Mouse (Mus musculus) midbrain, embryonic 14.5 days (tissue): ENCODE results near the gene 1700016D06Rik. TPM values are rescaled to one million over a fixed set of nuclear protein-coding genes. Genes with fewer than 3 reads are reported as not detected.
A peak's percentile ranks its signal among the peaks of the same experiment; 100 is the strongest.

Experiments used
- ATAC-seq: fragments of 200-750 bp; cut with Nextera tagmentation; 2 replicates; pipeline ENCODE4 v1.8.0; 2017; ENCODE audit warnings: moderate number of reproducible peaks, moderate library complexity; ENCODE audit not compliant: low FRiP score, low TSS enrichment
- DNase-seq: peaks from one replicate; pipeline ENCODE4 v3.0.0-alpha.2; 2015
- H3K27ac ChIP-seq: fragments of 300-500 bp; sonication (generic); replicated peaks from 2 replicates; pipeline ENCODE4 v1.5.1; 2014; ENCODE audit warnings: mild to moderate bottlenecking, low read depth, low read length, moderate library complexity
- H3K27me3 ChIP-seq: fragments of 300-500 bp; sonication (generic); 2 replicates; pipeline ENCODE4 v1.6.1; 2014; ENCODE audit warnings: low read length, control low read depth, mixed read lengths; ENCODE audit not compliant: control insufficient read depth, insufficient read depth
- H3K36me3 ChIP-seq: fragments of 300-500 bp; sonication (generic); 2 replicates; pipeline ENCODE4 v1.6.1; 2014; ENCODE audit warnings: low read length, control low read depth; ENCODE audit not compliant: control insufficient read depth, insufficient read depth
- H3K4me1 ChIP-seq: fragments of 300-500 bp; sonication (generic); 2 replicates; pipeline ENCODE4 v1.6.1; 2014; ENCODE audit warnings: mild to moderate bottlenecking, antibody characterized with exemption, low read length, control low read depth; ENCODE audit not compliant: control insufficient read depth, insufficient read depth
- H3K4me2 ChIP-seq: fragments of 300-500 bp; sonication (generic); 2 replicates; pipeline ENCODE4 v1.6.1; 2014; ENCODE audit warnings: mild to moderate bottlenecking, low read length, moderate library complexity
- H3K4me3 ChIP-seq: fragments of 300-500 bp; sonication (generic); replicated peaks from 2 replicates; pipeline ENCODE4 v1.5.1; 2014; ENCODE audit warnings: low read depth, low read length
- H3K9ac ChIP-seq: fragments of 300-500 bp; sonication (generic); replicated peaks from 2 replicates; pipeline ENCODE4 v1.6.1; 2014; ENCODE audit warnings: mild to moderate bottlenecking, low read length, moderate library complexity
- H3K9me3 ChIP-seq: fragments of 300-500 bp; sonication (generic); 2 replicates; pipeline ENCODE4 v1.6.1; 2016; ENCODE audit warnings: low read length, control low read depth, mixed read lengths; ENCODE audit not compliant: control insufficient read depth
- WGBS: fragments of 180-500 bp; shearing (Covaris S2); extraction: QIAGEN DNeasy Blood & Tissue Kit; methylation state at CpG from one replicate; pipeline ENCODE4 v1.1.7; 2014; 5-methylcytosine and 5-hydroxymethylcytosine counted together
- polyA plus RNA-seq: library from polyadenylated mRNA; unstranded; fragments of >200 nt; fragmentation: Nextera tagmentation; extraction: Ambion mirVana; gene quantifications from 2 replicates; pipeline ENCODE4 v1.2.1, GENCODE M21; 2014

The 1700016D06Rik gene
- not detected in 2 replicates for polyA plus RNA-seq

DNA sequence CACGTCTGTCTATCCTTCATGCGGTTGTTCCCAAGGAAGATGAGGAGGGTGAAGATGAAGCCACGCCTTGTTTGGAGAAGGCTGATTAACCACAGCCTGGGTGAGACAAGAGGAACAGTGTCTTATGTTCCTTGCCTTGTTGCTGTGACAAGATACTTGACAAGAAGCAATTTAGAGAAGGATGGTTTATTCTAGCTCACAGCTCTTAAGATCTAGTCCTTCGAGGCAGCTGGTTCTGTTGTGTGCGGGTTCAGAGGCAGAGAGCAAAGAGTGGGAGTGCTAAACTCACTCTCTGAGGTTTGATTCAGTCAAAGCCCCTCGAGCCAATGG lies at the start of gene 1700016D06Rik:
TSS of gene 1700016D06Rik (minus strand) at position 31 of the 330 bp plus-strand sequence.
- Histone ChIP-seq H3K27ac (no peak within 1 kb of the TSS), H3K9me3 (no peaks in the 10 kb centered on the region), H3K9ac (peak within 1 kb of the TSS; percentile 42; the same call in 1 of the 2 replicates), H3K4me2 (peak within 1 kb of the TSS; percentile 46), H3K36me3 (no peaks in the 10 kb centered on the region), H3K27me3 (peaks cover 5% of the 10 kb centered on the region; the same call in 1 of the 2 replicates), H3K4me1 (no peaks in the 10 kb centered on the region), H3K4me3 (0 out of 2 replicates have a peak within 1 kb of the TSS, but pooled peaks have one; percentile 13)
- WGBS, result 69% methylated on average over 6 of the region's 6 CpGs
- no peak for ATAC-seq
- no peak for DNase-seq

- ATAC-seq (no peak), DNase-seq (no peak)
- no peaks in the 10 kb centered on the region for H3K9me3 ChIP-seq
- H3K4me2 ChIP-seq, result no peak overlapping the region
- no peak overlapping the region for H3K9ac ChIP-seq
- H3K27ac ChIP-seq, result no peak overlapping the region
- H3K4me3 ChIP-seq, result no peak overlapping the region
- H3K27me3 ChIP-seq, result no peaks in the 10 kb centered on the region
- no peaks in the 10 kb centered on the region for H3K36me3 ChIP-seq
- 77% methylated on average over 6 of the region's 6 CpGs for WGBS
- H3K4me1 ChIP-seq, result no peaks in the 10 kb centered on the region
Observed at GRCm38 (mm10) chr8:11749472-11749871, 48.6 kb upstream of the 1700016D06Rik start.

GRCm38 (mm10) chr8:11746850-11747600 lies 46.2 kb upstream of the 1700016D06Rik start:
- no peak for ATAC-seq
- no peak overlapping the region for H3K9ac ChIP-seq

GRCm38 (mm10) chr8:11743580-11743979 lies 42.7 kb upstream of the 1700016D06Rik start:
- DNase-seq, result no peak
- H3K9ac ChIP-seq, result no peak overlapping the region
- no peak overlapping the region for H3K4me2 ChIP-seq
- no peaks in the 10 kb centered on the region for H3K9me3 ChIP-seq
- H3K4me3 ChIP-seq, result no peak overlapping the region
- no peaks in the 10 kb centered on the region for H3K4me1 ChIP-seq
- H3K27ac ChIP-seq, result no peak overlapping the region
- H3K27me3 ChIP-seq, result no peaks in the 10 kb centered on the region
- 86% methylated on average over 10 of the region's 10 CpGs for WGBS
- ATAC-seq, result no peak
- peaks cover 20% of the 10 kb centered on the region for H3K36me3 ChIP-seq

More at GRCm38 (mm10) chr8:11746850-11747600, 46.2 kb upstream of the 1700016D06Rik start:
- H3K4me3 ChIP-seq, result no peak overlapping the region
- no peaks in the 10 kb centered on the region for H3K4me1 ChIP-seq
- no peaks in the 10 kb centered on the region for H3K27me3 ChIP-seq
- no peak for DNase-seq
- 93% methylated on average over 11 of the region's 11 CpGs for WGBS
- no peak overlapping the region for H3K4me2 ChIP-seq
- H3K27ac ChIP-seq, result no peak overlapping the region
- H3K36me3 ChIP-seq, result no peaks in the 10 kb centered on the region
- no peaks in the 10 kb centered on the region for H3K9me3 ChIP-seq

DNA sequence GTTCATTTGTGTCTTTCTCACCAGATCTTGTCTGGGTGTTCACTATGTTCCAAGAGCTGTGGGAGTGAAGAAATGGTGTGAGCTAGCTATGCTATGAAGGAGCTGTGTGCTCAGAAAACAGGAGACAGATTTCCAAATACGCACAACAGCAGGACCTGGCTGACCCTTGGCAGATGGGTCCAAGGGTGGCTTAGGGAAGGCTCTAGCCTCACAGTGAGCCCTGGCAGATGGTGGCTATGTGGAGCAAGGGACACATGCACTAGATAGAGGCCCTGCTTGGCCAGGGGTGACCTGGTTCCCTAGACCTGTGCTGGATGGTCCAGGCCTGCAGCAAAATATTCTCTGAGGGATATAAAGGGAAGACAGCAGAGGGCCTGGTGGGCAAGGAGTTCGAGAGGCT lies 40.0 kb upstream of the 1700016D06Rik start:
- Histone ChIP-seq H3K27me3 (no peaks in the 10 kb centered on the region), H3K4me1 (no peaks in the 10 kb centered on the region), H3K4me3 (no peak overlapping the region), H3K9ac (no peak overlapping the region), H3K4me2 (no peak overlapping the region), H3K9me3 (no peaks in the 10 kb centered on the region), H3K27ac (no peak overlapping the region), H3K36me3 (peaks cover 39% of the 10 kb centered on the region)
- WGBS, result 94% methylated on average over 2 of the region's 2 CpGs
- ATAC-seq (no peak), DNase-seq (no peak)

DNA sequence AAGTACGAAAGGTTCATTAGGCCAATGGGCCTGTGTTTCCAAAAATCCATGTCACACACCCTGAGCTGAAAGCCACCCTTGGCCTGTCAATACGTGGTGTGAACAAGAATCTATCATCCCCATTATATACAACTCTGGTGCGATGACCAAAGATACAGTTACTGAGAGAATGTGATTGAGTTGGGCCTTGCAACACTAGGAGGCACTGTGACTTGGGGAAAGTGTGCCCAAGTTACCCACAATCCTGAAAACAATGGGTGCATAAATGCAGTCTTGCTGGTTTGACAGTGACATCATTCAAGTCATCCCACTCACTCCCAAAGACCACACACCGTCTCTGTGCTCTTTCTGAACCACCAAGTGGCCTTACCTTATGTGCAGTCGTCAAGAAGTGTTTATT lies 38.2 kb upstream of the 1700016D06Rik start:
- Histone ChIP-seq H3K27me3 (no peaks in the 10 kb centered on the region), H3K4me2 (no peak overlapping the region), H3K4me3 (no peak overlapping the region), H3K9ac (no peak overlapping the region), H3K4me1 (no peaks in the 10 kb centered on the region), H3K36me3 (peaks cover 56% of the 10 kb centered on the region), H3K9me3 (no peaks in the 10 kb centered on the region), H3K27ac (no peak overlapping the region)
- DNase-seq (no peak), ATAC-seq (no peak)
- WGBS, result 91% methylated on average over 5 of the region's 5 CpGs

GRCm38 (mm10) chr8:11737096-11737495 lies 36.2 kb upstream of the 1700016D06Rik start:
- ATAC-seq (no peak), DNase-seq (no peak)
- H3K36me3 ChIP-seq, result peaks cover 57% of the 10 kb centered on the region
- H3K4me1 ChIP-seq, result no peaks in the 10 kb centered on the region
- no peak overlapping the region for H3K4me2 ChIP-seq
- H3K4me3 ChIP-seq, result no peak overlapping the region
- 92% methylated on average over 6 of the region's 6 CpGs for WGBS
- H3K27ac ChIP-seq, result no peak overlapping the region
- no peak overlapping the region for H3K9ac ChIP-seq
- H3K27me3 ChIP-seq, result no peaks in the 10 kb centered on the region
- H3K9me3 ChIP-seq, result no peaks in the 10 kb centered on the region

- H3K27ac ChIP-seq, result no peak overlapping the region
- no peak overlapping the region for H3K4me3 ChIP-seq
- no peak overlapping the region for H3K4me2 ChIP-seq
- no peaks in the 10 kb centered on the region for H3K9me3 ChIP-seq
- ATAC-seq, result no peak
- no peaks in the 10 kb centered on the region for H3K27me3 ChIP-seq
- DNase-seq, result no peak
- no peak overlapping the region for H3K9ac ChIP-seq
- peaks cover 54% of the 10 kb centered on the region for H3K36me3 ChIP-seq
- H3K4me1 ChIP-seq, result peaks cover 6% of the 10 kb centered on the region
- 83% methylated on average over 15 of the region's 15 CpGs for WGBS
Observed at GRCm38 (mm10) chr8:11735672-11736235, 34.9 kb upstream of the 1700016D06Rik start.
